Mouse (Mus musculus) liver, embryonic 12.5 days (tissue): ENCODE results near the gene Ankrd34c. TPM values are rescaled to one million over a fixed set of nuclear protein-coding genes. Genes with fewer than 3 reads are reported as not detected.

Experiments
- ATAC-seq: fragments of 200-750 bp; cut with Nextera tagmentation; 2 replicates; pipeline ENCODE4 v1.8.0; 2017; ENCODE audit warnings: moderate number of reproducible peaks, mild to moderate bottlenecking, moderate library complexity
- H3K27ac ChIP-seq: fragments of 300-500 bp; sonication (generic); 2 replicates; pipeline ENCODE4 v1.5.1; 2016; ENCODE audit warnings: mild to moderate bottlenecking
- H3K27me3 ChIP-seq: fragments of 300-500 bp; sonication (generic); replicated peaks from 2 replicates; pipeline ENCODE4 v1.6.1; 2016; ENCODE audit warnings: mild to moderate bottlenecking, moderate library complexity
- H3K36me3 ChIP-seq: fragments of 300-500 bp; sonication (generic); 2 replicates; pipeline ENCODE4 v1.6.1; 2016; ENCODE audit warnings: mild to moderate bottlenecking, moderate library complexity
- H3K4me1 ChIP-seq: fragments of 300-500 bp; sonication (generic); 2 replicates; pipeline ENCODE4 v1.6.1; 2016
- H3K4me2 ChIP-seq: fragments of 300-500 bp; sonication (generic); 2 replicates; pipeline ENCODE4 v1.6.1; 2016; ENCODE audit warnings: mild to moderate bottlenecking, moderate library complexity
- H3K4me3 ChIP-seq: fragments of 300-500 bp; sonication (generic); 2 replicates; pipeline ENCODE4 v1.5.1; 2016; ENCODE audit warnings: mild to moderate bottlenecking, moderate library complexity
- H3K9ac ChIP-seq: fragments of 300-500 bp; sonication (generic); 2 replicates; pipeline ENCODE4 v1.6.1; 2016; ENCODE audit warnings: mild to moderate bottlenecking, moderate library complexity
- H3K9me3 ChIP-seq: fragments of 300-500 bp; sonication (generic); replicated peaks from 2 replicates; pipeline ENCODE4 v1.6.1; 2016; ENCODE audit warnings: mild to moderate bottlenecking, moderate library complexity
- WGBS: fragments of 180-500 bp; shearing (Covaris S2); methylation state at CpG from one replicate; pipeline ENCODE4 v1.1.7; 2016; ENCODE audit not compliant: insufficient replicate concordance; 5-methylcytosine and 5-hydroxymethylcytosine counted together
- polyA plus RNA-seq: library from polyadenylated mRNA; unstranded; fragments of >200 nt; fragmentation: Nextera tagmentation; extraction: Ambion mirVana; gene quantifications from 2 replicates; pipeline ENCODE4 v1.2.1, GENCODE M21; 2016

Gene Ankrd34c
- polyA plus RNA-seq = not detected in 2 replicates

- H3K4me3 ChIP-seq = no peak within 1 kb of the TSS
- H3K9ac ChIP-seq = no peak within 1 kb of the TSS
- H3K27ac ChIP-seq = no peak within 1 kb of the TSS
- no peaks in the 10 kb centered on the region for H3K9me3 ChIP-seq
- no peaks in the 10 kb centered on the region for H3K36me3 ChIP-seq
- H3K4me2 ChIP-seq = no peak within 1 kb of the TSS
- ATAC-seq = no peak
- peaks cover 4% of the 10 kb centered on the region; the same call in 1 of the 2 replicates for H3K27me3 ChIP-seq
- WGBS = 6% methylated on average over 8 of the region's 8 CpGs
- H3K4me1 ChIP-seq = no peaks in the 10 kb centered on the region
Measured at GRCm38 (mm10) chr9:89738295-89738694, at the start of gene Ankrd34c. Gene Ankrd34c (minus strand): TSS chr9:89738475.

GRCm38 (mm10) chr9:89787532-89787931 lies 49.3 kb upstream of the Ankrd34c start:
- no peaks in the 10 kb centered on the region for H3K9me3 ChIP-seq
- no peaks in the 10 kb centered on the region for H3K4me1 ChIP-seq
- no peak overlapping the region for H3K27ac ChIP-seq
- ATAC-seq = no peak
- no peak overlapping the region for H3K4me3 ChIP-seq
- no peak overlapping the region for H3K9ac ChIP-seq
- H3K4me2 ChIP-seq = no peak overlapping the region
- H3K27me3 ChIP-seq = no peaks in the 10 kb centered on the region
- H3K36me3 ChIP-seq = no peaks in the 10 kb centered on the region
- WGBS = 58% methylated on average over 4 of the region's 4 CpGs

- Histone ChIP-seq H3K27ac (no peak overlapping the region), H3K9ac (no peak overlapping the region)
- no peak for ATAC-seq
Measured at GRCm38 (mm10) chr9:89781395-89781927, 43.2 kb upstream of the Ankrd34c start.

GRCm38 (mm10) chr9:89779237-89779636 lies 41.0 kb upstream of the Ankrd34c start:
- Histone ChIP-seq H3K36me3 (no peaks in the 10 kb centered on the region), H3K4me3 (no peak overlapping the region), H3K9me3 (no peaks in the 10 kb centered on the region), H3K27me3 (no peaks in the 10 kb centered on the region), H3K9ac (no peak overlapping the region), H3K27ac (no peak overlapping the region), H3K4me1 (no peaks in the 10 kb centered on the region), H3K4me2 (no peak overlapping the region)
- 78% methylated on average over 1 of the region's 1 CpGs for WGBS
- ATAC-seq = no peak

More at GRCm38 (mm10) chr9:89781395-89781927, 43.2 kb upstream of the Ankrd34c start:
- no peak overlapping the region for H3K4me3 ChIP-seq
- H3K9me3 ChIP-seq = no peaks in the 10 kb centered on the region
- no peaks in the 10 kb centered on the region for H3K36me3 ChIP-seq
- no peaks in the 10 kb centered on the region for H3K4me1 ChIP-seq
- H3K4me2 ChIP-seq = no peak overlapping the region
- H3K27me3 ChIP-seq = no peaks in the 10 kb centered on the region

- Histone ChIP-seq H3K9ac (no peak overlapping the region), H3K4me2 (no peak overlapping the region), H3K36me3 (no peaks in the 10 kb centered on the region), H3K4me3 (no peak overlapping the region), H3K27me3 (no peaks in the 10 kb centered on the region), H3K4me1 (no peaks in the 10 kb centered on the region), H3K9me3 (no peaks in the 10 kb centered on the region), H3K27ac (no peak overlapping the region)
- 42% methylated on average over 1 of the region's 1 CpGs for WGBS
- no peak for ATAC-seq
Measured at GRCm38 (mm10) chr9:89771153-89771552, 32.9 kb upstream of the Ankrd34c start.

- H3K9ac ChIP-seq = no peak overlapping the region
- WGBS = 62% methylated on average over 1 of the region's 1 CpGs
Measured at GRCm38 (mm10) chr9:89762017-89762416, 23.7 kb upstream of the Ankrd34c start.

GRCm38 (mm10) chr9:89758569-89758968 lies 20.3 kb upstream of the Ankrd34c start:
- H3K9ac ChIP-seq = no peak overlapping the region
- H3K27me3 ChIP-seq = no peaks in the 10 kb centered on the region
- no peaks in the 10 kb centered on the region for H3K4me1 ChIP-seq
- WGBS = 60% methylated on average over 1 of the region's 1 CpGs
- H3K27ac ChIP-seq = no peak overlapping the region
- no peak overlapping the region for H3K4me3 ChIP-seq
- H3K36me3 ChIP-seq = no peaks in the 10 kb centered on the region
- no peak for ATAC-seq
- H3K9me3 ChIP-seq = no peaks in the 10 kb centered on the region
- H3K4me2 ChIP-seq = no peak overlapping the region

More at GRCm38 (mm10) chr9:89762017-89762416, 23.7 kb upstream of the Ankrd34c start:
- Histone ChIP-seq H3K4me3 (no peak overlapping the region), H3K36me3 (no peaks in the 10 kb centered on the region), H3K9me3 (no peaks in the 10 kb centered on the region), H3K4me2 (no peak overlapping the region), H3K4me1 (no peaks in the 10 kb centered on the region), H3K27me3 (no peaks in the 10 kb centered on the region), H3K27ac (no peak overlapping the region)
- ATAC-seq = no peak

- Histone ChIP-seq H3K27ac (no peak overlapping the region), H3K27me3 (no peaks in the 10 kb centered on the region), H3K4me3 (no peak overlapping the region), H3K9me3 (no peaks in the 10 kb centered on the region), H3K4me2 (no peak overlapping the region), H3K9ac (no peak overlapping the region), H3K36me3 (no peaks in the 10 kb centered on the region), H3K4me1 (no peaks in the 10 kb centered on the region)
- WGBS = 65% methylated on average over 1 of the region's 1 CpGs
- no peak for ATAC-seq
Measured at GRCm38 (mm10) chr9:89758139-89758538, 19.9 kb upstream of the Ankrd34c start.

- ATAC-seq = no peak
- Histone ChIP-seq H3K4me3 (no peak overlapping the region), H3K9ac (no peak overlapping the region), H3K27me3 (no peaks in the 10 kb centered on the region), H3K4me2 (no peak overlapping the region), H3K4me1 (no peaks in the 10 kb centered on the region), H3K36me3 (no peaks in the 10 kb centered on the region), H3K9me3 (no peaks in the 10 kb centered on the region), H3K27ac (no peak overlapping the region)
- 23% methylated on average over 4 of the region's 4 CpGs for WGBS
Measured at GRCm38 (mm10) chr9:89757571-89757970, 19.3 kb upstream of the Ankrd34c start.

- H3K36me3 ChIP-seq = no peaks in the 10 kb centered on the region
- no peak overlapping the region for H3K4me3 ChIP-seq
- H3K4me2 ChIP-seq = no peak overlapping the region
- H3K27me3 ChIP-seq = peaks cover 4% of the 10 kb centered on the region; the same call in 1 of the 2 replicates
- no peak for ATAC-seq
- no peaks in the 10 kb centered on the region for H3K9me3 ChIP-seq
- H3K4me1 ChIP-seq = no peaks in the 10 kb centered on the region
- no peak overlapping the region for H3K27ac ChIP-seq
- H3K9ac ChIP-seq = no peak overlapping the region
Measured at GRCm38 (mm10) chr9:89740041-89740440, 1.8 kb upstream of the Ankrd34c start.

GRCm38 (mm10) chr9:89737888-89738287 lies 387 bp downstream of the Ankrd34c start:
- Histone ChIP-seq H3K4me3 (no peak overlapping the region), H3K4me2 (no peak overlapping the region), H3K27me3 (peaks cover 4% of the 10 kb centered on the region; the same call in 1 of the 2 replicates), H3K36me3 (no peaks in the 10 kb centered on the region), H3K4me1 (no peaks in the 10 kb centered on the region), H3K9me3 (no peaks in the 10 kb centered on the region), H3K27ac (no peak overlapping the region), H3K9ac (no peak overlapping the region)
- ATAC-seq = no peak
- WGBS = 11% methylated on average over 6 of the region's 6 CpGs

- Histone ChIP-seq H3K9ac (no peak overlapping the region), H3K4me2 (no peak overlapping the region), H3K36me3 (no peaks in the 10 kb centered on the region), H3K4me3 (no peak overlapping the region), H3K27me3 (peaks cover 4% of the 10 kb centered on the region; the same call in 1 of the 2 replicates), H3K9me3 (no peaks in the 10 kb centered on the region), H3K4me1 (no peaks in the 10 kb centered on the region), H3K27ac (no peak overlapping the region)
- ATAC-seq = 0 out of 2 replicates have a peak, but pooled peaks have one; percentile 35
- WGBS = 10% methylated on average over 20 of the region's 20 CpGs
Measured at GRCm38 (mm10) chr9:89736932-89737705, 1.2 kb downstream of the Ankrd34c start.
